Mouse (Mus musculus): ENCODE data around the gene Cela3b. TPM values are rescaled to one million over a fixed set of nuclear protein-coding genes. Genes with fewer than 3 reads are reported as not detected.

Gene Cela3b
- polyA plus RNA-seq, 1 experiment from 2014 or later: not detected

GRCm38 (mm10) chr4:137380702-137381605 lies 49.4 kb downstream of the Cela3b start:
- no peak for ATAC-seq (ENCODE audit: low FRiP score)
- Histone ChIP-seq H3K4me3 (replicated peaks; ENCODE audit: low read length) (no peak overlapping the region), H3K4me1 (replicated peaks; ENCODE audit: control insufficient read depth, insufficient read depth, low read length) (no peaks in the 10 kb centered on the region), H3K27me3 (ENCODE audit: control insufficient read depth, insufficient read depth, low read length) (no peaks in the 10 kb centered on the region), H3K36me3 (replicated peaks; ENCODE audit: control insufficient read depth, insufficient read depth) (no peaks in the 10 kb centered on the region), H3K27ac (no peak overlapping the region), H3K9me3 (ENCODE audit: control insufficient read depth, low read length) (no peaks in the 10 kb centered on the region), H3K4me2 (replicated peaks) (no peak overlapping the region; the same call in 1 of the 2 replicates), H3K9ac (0 out of 2 replicates have a peak overlapping the region, but pooled peaks have one; percentile 2)
- 33% methylated on average over 15 of the region's 16 CpGs for WGBS
- DNase-seq (ENCODE audit: low spot score): no peak

DNA sequence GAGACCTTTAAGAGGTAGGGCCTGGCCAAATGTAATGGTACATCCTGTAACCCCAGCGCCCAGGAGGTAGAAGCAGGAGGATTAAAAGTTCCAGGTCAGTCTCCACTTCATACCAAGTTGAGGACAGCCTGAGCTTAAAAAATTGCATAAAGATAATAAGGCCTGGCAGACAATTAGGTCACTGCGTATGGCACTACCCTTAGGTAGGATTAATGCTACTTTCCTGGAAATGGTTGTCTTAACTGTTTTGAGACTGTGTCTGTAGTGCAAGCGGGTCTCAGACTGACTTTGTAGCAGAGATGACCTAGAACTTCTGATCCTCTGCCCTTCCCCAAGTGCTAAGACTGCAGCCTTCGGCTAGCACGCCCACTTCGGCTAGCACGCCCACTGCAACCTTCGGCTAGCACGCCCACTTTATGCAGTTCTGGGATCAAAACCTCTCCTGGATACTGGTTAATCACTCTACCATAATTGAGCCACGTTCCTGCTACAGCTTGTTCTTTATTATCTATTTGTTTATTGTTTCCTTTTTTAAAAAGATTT lies 50.6 kb downstream of the Cela3b start:
- DNase-seq (ENCODE audit: low spot score): no peak
- ATAC-seq (ENCODE audit: low FRiP score): no peak

DNA sequence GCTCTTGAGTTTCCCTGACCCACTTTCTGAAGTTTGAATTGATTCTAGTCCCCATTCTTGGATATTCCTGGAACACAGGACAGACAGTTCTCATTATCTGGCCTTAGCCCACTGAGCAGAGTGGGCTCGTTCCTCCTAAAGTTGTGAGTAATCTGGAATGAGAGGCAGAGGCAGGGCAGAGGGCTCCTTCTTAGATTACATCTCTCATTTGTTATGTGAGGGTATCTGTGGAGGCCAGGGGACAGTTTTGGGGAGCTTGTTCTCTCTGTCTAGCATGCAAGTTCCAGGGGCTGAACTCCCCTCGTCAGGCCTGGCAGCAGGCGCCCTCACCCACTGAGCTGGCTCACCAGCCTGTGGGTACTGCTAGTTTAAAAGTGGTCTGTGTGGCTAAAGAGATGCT lies 51.3 kb downstream of the Cela3b start:
- no peak for DNase-seq (ENCODE audit: low spot score)

More for the DNA sequence above, 50.6 kb downstream of the Cela3b start:
- 91% methylated on average over 10 of the region's 10 CpGs for WGBS
- no peaks in the 10 kb centered on the region for H3K4me1 ChIP-seq (replicated peaks; ENCODE audit: control insufficient read depth, insufficient read depth, low read length)
- no peaks in the 10 kb centered on the region for H3K9me3 ChIP-seq (ENCODE audit: control insufficient read depth, low read length)
- no peak overlapping the region for H3K9ac ChIP-seq
- no peaks in the 10 kb centered on the region for H3K36me3 ChIP-seq (replicated peaks; ENCODE audit: control insufficient read depth, insufficient read depth)
- no peak overlapping the region for H3K27ac ChIP-seq
- H3K4me2 ChIP-seq (replicated peaks): no peak overlapping the region
- H3K27me3 ChIP-seq (ENCODE audit: control insufficient read depth, insufficient read depth, low read length): no peaks in the 10 kb centered on the region
- no peak overlapping the region for H3K4me3 ChIP-seq (replicated peaks; ENCODE audit: low read length)

DNA sequence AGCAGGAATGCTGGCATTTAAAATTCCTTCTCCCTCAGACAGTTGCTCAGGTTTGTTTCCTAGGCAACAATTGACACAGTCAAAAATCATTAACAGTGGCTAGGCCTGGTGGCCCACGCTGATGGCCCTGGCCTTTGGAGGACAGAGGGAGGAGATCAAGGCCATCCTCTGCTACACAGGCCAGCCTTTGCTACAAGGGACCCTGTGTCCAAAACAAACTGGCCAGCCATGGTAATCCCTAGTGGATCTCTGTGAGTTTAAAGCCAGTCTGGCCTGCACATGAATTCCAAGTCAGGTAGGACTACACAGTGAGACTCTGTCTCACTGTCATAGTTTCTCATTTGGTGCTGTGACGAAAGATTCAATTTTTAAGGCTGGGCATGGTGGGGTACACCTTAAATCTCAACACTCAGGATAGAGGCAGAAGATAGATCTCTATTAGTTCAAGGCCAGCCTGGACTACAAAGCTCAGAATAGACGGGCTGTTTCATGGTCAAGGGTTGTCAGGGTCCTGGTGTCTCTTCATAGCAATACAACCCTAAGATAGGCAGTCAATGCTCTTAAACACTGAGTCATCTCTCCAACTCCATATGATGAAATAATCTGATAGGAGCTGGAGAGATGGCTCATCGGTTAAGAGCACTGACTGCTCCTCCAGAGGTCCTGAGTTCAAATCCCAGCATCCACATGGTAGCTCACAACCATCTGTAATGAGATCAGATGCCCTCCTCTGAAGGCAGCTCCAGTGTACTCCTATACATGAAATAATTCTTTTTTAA lies 52.6 kb downstream of the Cela3b start:
- ATAC-seq (ENCODE audit: low FRiP score): no peak
- no peaks in the 10 kb centered on the region for H3K4me1 ChIP-seq (replicated peaks; ENCODE audit: control insufficient read depth, insufficient read depth, low read length)
- WGBS: 84% methylated on average over 4 of the region's 4 CpGs

More for the DNA sequence above, 51.3 kb downstream of the Cela3b start:
- H3K9ac ChIP-seq: no peak overlapping the region
- H3K27ac ChIP-seq: no peak overlapping the region
- no peaks in the 10 kb centered on the region for H3K4me1 ChIP-seq (replicated peaks; ENCODE audit: control insufficient read depth, insufficient read depth, low read length)
- no peak for ATAC-seq (ENCODE audit: low FRiP score)
- no peak overlapping the region for H3K4me2 ChIP-seq (replicated peaks)
- H3K27me3 ChIP-seq (ENCODE audit: control insufficient read depth, insufficient read depth, low read length): no peaks in the 10 kb centered on the region
- no peaks in the 10 kb centered on the region for H3K9me3 ChIP-seq (ENCODE audit: control insufficient read depth, low read length)
- H3K36me3 ChIP-seq (replicated peaks; ENCODE audit: control insufficient read depth, insufficient read depth): no peaks in the 10 kb centered on the region
- 87% methylated on average over 3 of the region's 3 CpGs for WGBS
- H3K4me3 ChIP-seq (replicated peaks; ENCODE audit: low read length): no peak overlapping the region

DNA sequence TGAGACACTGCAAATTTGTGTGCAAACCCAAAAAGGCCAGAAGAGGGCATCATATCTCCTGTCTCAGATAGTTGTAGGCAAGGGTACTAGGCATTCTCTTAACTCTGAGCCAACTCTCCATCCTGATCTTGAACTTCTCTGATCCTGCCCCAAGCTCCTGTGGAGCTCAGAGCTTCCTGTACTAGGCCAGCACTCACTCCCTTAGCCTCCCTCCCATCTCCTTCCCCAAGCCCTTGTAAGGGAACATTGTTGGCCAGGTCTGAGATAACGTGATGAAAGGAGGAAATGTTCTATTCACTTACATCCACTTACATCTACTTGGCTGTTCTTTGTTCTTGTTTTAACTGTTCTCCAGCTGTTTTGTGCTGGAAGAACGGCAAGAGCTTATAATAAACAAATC lies 53.6 kb downstream of the Cela3b start:
- H3K27me3 ChIP-seq (ENCODE audit: control insufficient read depth, insufficient read depth, low read length): no peaks in the 10 kb centered on the region
- no peaks in the 10 kb centered on the region for H3K4me1 ChIP-seq (replicated peaks; ENCODE audit: control insufficient read depth, insufficient read depth, low read length)
- H3K4me3 ChIP-seq (replicated peaks; ENCODE audit: low read length): no peak overlapping the region
- ATAC-seq (ENCODE audit: low FRiP score) (no peak), DNase-seq (ENCODE audit: low spot score) (no peak)
- no peak overlapping the region for H3K4me2 ChIP-seq (replicated peaks)
- H3K36me3 ChIP-seq (replicated peaks; ENCODE audit: control insufficient read depth, insufficient read depth): no peaks in the 10 kb centered on the region
- no peak overlapping the region for H3K9ac ChIP-seq
- H3K9me3 ChIP-seq (ENCODE audit: control insufficient read depth, low read length): no peaks in the 10 kb centered on the region
- 66% methylated on average over 2 of the region's 2 CpGs for WGBS
- H3K27ac ChIP-seq: no peak overlapping the region

More for the DNA sequence above, 52.6 kb downstream of the Cela3b start:
- Histone ChIP-seq H3K9ac (no peak overlapping the region), H3K9me3 (ENCODE audit: control insufficient read depth, low read length) (no peaks in the 10 kb centered on the region), H3K36me3 (replicated peaks; ENCODE audit: control insufficient read depth, insufficient read depth) (no peaks in the 10 kb centered on the region), H3K27me3 (ENCODE audit: control insufficient read depth, insufficient read depth, low read length) (no peaks in the 10 kb centered on the region), H3K27ac (no peak overlapping the region), H3K4me3 (replicated peaks; ENCODE audit: low read length) (no peak overlapping the region), H3K4me2 (replicated peaks) (no peak overlapping the region)
- no peak for DNase-seq (ENCODE audit: low spot score)

DNA sequence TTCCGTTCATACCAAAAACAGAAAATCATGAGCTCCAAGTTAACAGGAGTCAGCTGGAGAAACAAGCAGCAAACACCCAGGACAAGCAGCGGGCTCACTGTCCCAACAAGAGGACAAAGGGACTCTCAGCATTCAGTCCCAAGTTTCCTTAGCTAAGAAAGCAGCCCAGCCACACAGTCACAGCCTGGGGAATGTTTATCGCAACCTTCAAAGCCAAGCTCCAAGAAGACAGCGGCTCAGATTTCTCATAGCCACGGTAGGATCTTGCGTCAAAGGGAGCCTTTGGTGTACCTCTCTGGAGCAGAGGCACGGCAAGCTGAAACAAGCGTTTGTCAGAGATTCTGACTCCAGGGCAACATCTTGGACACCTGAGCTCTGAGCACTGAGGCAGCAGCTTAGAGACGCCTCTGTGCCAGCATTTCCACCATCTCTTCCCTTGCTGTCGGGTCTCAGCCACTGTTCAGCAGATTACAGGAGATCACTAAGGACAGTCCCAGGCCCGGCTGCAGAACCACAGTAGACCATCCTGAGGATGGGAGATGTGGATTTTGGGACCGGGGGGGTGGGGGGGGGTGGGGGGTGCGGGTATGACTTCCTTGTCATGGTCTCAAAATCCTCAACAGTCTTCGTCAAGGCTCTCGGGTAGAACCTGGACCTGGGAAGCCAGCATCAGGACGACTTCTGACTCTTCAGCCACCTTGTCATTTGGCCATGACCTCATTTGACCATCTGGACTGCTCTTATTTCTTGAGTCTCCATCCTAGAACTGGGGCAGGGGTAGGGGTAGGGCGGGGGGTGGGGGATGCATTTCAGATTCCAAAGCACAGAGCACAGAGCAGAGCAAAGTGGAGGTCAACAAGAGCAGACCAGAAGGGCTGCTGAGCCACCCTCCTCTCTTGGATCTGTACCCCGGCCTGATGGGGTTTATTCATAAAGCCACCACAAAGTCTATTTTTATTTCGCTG lies 54.7 kb downstream of the Cela3b start:
- Histone ChIP-seq H3K9me3 (ENCODE audit: control insufficient read depth, low read length) (no peaks in the 10 kb centered on the region), H3K4me3 (replicated peaks; ENCODE audit: low read length) (no peak overlapping the region), H3K9ac (no peak overlapping the region), H3K4me1 (replicated peaks; ENCODE audit: control insufficient read depth, insufficient read depth, low read length) (no peaks in the 10 kb centered on the region), H3K27me3 (ENCODE audit: control insufficient read depth, insufficient read depth, low read length) (no peaks in the 10 kb centered on the region), H3K36me3 (replicated peaks; ENCODE audit: control insufficient read depth, insufficient read depth) (no peaks in the 10 kb centered on the region), H3K27ac (no peak overlapping the region), H3K4me2 (replicated peaks) (no peak overlapping the region)
- ATAC-seq (ENCODE audit: low FRiP score): no peak
- 62% methylated on average over 19 of the region's 19 CpGs for WGBS
- DNase-seq (ENCODE audit: low spot score): no peak

GRCm38 (mm10) chr4:137373711-137374110 lies 56.6 kb downstream of the Cela3b start:
- ATAC-seq (ENCODE audit: low FRiP score) (no peak), DNase-seq (ENCODE audit: low spot score) (no peak)
- WGBS: 51% methylated on average over 6 of the region's 6 CpGs
- no peak overlapping the region for H3K4me3 ChIP-seq (replicated peaks; ENCODE audit: low read length)
- no peaks in the 10 kb centered on the region for H3K27me3 ChIP-seq (ENCODE audit: control insufficient read depth, insufficient read depth, low read length)
- 0 out of 2 replicates have a peak, but pooled peaks cover 3% of the 10 kb centered on the region for H3K4me1 ChIP-seq (replicated peaks; ENCODE audit: control insufficient read depth, insufficient read depth, low read length)
- no peak overlapping the region for H3K9ac ChIP-seq
- H3K27ac ChIP-seq: no peak overlapping the region
- H3K4me2 ChIP-seq (replicated peaks): no peak overlapping the region
- H3K36me3 ChIP-seq (replicated peaks; ENCODE audit: control insufficient read depth, insufficient read depth): no peaks in the 10 kb centered on the region
- H3K9me3 ChIP-seq (ENCODE audit: control insufficient read depth, low read length): no peaks in the 10 kb centered on the region

DNA sequence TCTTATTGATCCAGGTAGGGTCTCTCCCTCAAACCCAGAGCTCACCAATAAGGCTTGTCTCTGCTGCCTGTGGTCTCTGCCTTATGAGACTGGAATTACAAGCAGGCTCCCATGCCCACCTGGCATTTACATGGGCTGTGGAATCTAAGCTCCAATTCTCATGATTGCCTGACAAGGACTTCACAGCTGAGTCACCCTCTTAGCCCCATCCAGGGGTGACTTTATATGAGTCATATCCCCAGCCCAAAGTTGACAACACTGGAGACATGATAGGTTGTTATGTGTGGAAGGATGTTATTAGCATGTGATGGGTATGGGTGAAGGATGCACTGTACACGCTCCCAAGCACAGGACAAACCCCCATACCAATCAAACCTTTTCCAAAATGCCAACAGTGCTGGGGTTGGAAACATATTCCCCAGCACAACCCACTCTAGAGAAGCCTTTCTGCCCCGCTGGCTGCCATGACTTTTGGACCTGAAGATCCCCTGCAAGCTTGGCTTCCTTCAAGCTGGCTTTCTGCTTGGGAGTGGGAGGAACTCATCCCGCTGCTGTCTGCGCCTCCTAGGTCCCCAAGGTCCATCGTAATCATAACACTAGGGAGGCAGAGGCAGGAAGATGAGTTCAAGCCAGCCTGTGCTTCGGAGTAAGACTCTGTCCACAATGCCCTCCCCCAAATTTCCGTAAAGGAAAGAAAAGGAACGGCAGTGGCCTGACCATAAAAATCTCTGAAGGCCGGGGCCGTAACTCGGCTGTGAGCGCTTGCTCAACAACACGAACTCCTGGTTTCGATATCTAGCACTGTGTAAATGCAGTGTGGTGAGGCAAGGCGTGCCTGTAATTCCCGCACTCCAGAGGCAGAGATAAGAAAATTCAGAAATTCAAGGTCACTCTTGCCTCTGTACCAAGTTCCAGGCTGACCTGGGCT lies 58.5 kb downstream of the Cela3b start:
- WGBS: 91% methylated on average over 16 of the region's 16 CpGs
- Histone ChIP-seq H3K4me2 (replicated peaks) (no peak overlapping the region), H3K27me3 (ENCODE audit: control insufficient read depth, insufficient read depth, low read length) (no peaks in the 10 kb centered on the region), H3K4me1 (replicated peaks; ENCODE audit: control insufficient read depth, insufficient read depth, low read length) (0 out of 2 replicates have a peak, but pooled peaks cover 3% of the 10 kb centered on the region), H3K4me3 (replicated peaks; ENCODE audit: low read length) (no peak overlapping the region), H3K9me3 (ENCODE audit: control insufficient read depth, low read length) (no peaks in the 10 kb centered on the region), H3K36me3 (replicated peaks; ENCODE audit: control insufficient read depth, insufficient read depth) (no peaks in the 10 kb centered on the region), H3K27ac (no peak overlapping the region), H3K9ac (no peak overlapping the region)
- no peak for DNase-seq (ENCODE audit: low spot score)
- ATAC-seq (ENCODE audit: low FRiP score): no peak

All from hindbrain, embryonic 14.5 days (tissue).